Mouse (Mus musculus) c-Kit-positive CD71-positive TER-119-positive erythroid progenitor cells, embryonic 14.5 days (primary cell): ENCODE measurements around the gene Pex10.

ENCODE experiments used
- DNase-seq: peaks from one replicate; pipeline ENCODE4 v3.0.0-alpha.2; 2013; ENCODE audit warnings: low spot score

Gene Pex10

GRCm38 (mm10) chr4:155093431-155094149, 26.8 kb downstream of the Pex10 start:
- DNase-seq, result no peak

GRCm38 (mm10) chr4:155094565-155094964, 27.7 kb downstream of the Pex10 start:
- DNase-seq, result peak; percentile 46

DNA sequence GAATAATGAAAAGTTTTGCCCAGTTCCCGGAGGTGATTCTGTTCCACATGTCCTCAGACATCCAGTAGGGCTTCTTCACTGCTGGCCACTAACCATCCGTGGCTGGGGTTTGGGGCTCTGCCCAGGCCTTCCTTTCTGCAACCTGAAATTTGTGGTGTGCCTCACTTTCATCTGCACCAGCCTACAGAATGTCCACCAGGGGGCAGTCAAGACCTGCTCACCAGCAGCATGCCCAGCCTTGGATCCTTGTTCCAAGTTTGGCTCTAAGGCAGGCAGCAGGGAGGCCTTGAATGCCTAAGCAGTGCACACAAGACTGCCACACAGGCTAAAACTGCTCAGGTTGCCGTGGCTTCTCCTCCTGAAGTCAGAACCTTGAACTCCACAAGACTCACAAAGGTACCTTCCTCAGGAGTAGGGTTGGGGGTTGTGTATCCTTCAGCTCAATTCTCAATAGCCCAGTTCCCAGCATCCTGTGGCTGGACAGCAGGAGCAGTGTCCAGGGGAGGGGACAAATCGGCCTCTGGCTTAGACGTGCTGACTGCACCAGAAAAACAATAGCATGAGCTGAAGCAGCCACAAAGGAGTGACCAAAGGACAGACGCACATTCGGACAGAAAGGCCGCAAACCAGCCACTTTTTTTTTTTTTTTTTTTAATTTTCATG, 28.6 kb downstream of the Pex10 start:
- peak; percentile 76 for DNase-seq

GRCm38 (mm10) chr4:155095967-155096366, 29.2 kb downstream of the Pex10 start:
- DNase-seq, result no peak

- no peak for DNase-seq
Measured at GRCm38 (mm10) chr4:155097452-155097851, 30.6 kb downstream of the Pex10 start.

DNA sequence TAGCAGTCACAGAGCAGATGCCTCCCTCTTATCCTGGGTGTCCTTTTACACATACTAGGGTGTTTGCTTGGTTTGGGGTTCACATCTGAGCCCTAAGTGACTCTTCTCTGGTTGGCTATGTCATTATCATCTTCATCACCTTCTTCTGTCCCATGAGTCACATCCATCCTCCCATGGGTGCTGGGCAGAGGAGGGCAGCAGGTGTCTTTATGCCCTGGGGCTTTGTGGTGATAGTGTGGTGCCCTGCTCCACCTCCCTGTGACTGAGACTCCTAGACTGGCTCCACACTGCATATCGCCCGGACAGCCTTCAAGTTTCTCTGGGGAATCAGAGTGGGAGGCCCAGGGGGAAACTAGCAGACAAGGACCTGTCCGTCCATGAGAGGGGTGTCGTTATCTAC, 31.8 kb downstream of the Pex10 start:
- DNase-seq, result no peak

- no peak for DNase-seq
Measured at GRCm38 (mm10) chr4:155107886-155108285, 41.1 kb downstream of the Pex10 start.

GRCm38 (mm10) chr4:155109471-155109870, 42.7 kb downstream of the Pex10 start:
- no peak for DNase-seq

GRCm38 (mm10) chr4:155113766-155114410, 47.1 kb downstream of the Pex10 start:
- DNase-seq, result no peak

- DNase-seq, result no peak
Measured at GRCm38 (mm10) chr4:155116607-155117006, 49.8 kb downstream of the Pex10 start.

DNA sequence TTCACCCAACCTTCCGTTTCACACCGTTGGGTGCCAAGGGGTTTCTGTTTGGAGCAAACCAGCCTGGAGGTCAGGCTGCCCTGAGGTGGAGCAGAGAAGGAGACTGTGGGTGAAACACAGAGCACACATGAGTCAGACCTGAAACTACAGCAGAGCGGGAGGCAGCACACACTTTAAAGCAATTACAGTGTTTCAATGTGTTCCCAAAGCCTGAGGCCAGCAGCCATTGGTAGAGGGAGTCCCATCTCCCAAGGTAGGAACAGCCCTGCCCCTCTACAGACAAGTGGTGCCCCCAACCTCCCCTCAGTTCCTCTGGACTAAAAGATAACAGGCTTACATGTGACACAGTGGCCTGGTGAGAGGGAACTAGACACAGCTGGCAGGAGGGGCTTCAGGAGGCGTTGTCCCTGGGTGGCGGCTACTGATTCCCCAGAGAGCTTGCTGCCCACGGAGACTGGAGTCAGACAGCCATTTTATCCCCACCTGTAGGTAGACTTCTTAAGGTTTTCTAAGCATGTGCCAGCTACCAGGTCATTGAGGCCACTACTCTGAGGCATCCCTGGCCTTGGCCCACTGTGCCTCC, 50.7 kb downstream of the Pex10 start:
- peak; percentile 45 for DNase-seq

- no peak for DNase-seq
Measured at GRCm38 (mm10) chr4:155118278-155118677, 51.5 kb downstream of the Pex10 start.

GRCm38 (mm10) chr4:155120038-155120437, 53.2 kb downstream of the Pex10 start:
- DNase-seq, result no peak

DNA sequence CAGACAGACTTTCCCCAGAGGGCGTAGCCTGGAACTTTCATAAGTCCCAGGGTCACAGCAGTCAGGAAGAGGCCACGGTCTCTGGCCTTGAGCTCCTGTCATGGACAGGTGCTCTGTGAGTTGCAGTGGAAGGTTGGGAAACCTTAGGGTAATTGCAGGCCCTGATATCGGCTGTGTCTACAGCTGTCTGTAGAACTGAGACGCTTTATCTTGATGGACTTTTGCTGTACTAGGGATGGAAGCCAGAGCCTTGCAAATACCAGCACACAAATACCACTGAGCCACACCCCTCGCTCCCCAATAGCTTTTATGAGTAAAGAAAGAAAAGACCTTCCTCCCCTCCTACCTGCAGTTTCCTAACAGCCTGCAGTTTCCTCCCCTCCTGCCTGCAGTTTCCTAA, 53.8 kb downstream of the Pex10 start:
- no peak for DNase-seq

DNA sequence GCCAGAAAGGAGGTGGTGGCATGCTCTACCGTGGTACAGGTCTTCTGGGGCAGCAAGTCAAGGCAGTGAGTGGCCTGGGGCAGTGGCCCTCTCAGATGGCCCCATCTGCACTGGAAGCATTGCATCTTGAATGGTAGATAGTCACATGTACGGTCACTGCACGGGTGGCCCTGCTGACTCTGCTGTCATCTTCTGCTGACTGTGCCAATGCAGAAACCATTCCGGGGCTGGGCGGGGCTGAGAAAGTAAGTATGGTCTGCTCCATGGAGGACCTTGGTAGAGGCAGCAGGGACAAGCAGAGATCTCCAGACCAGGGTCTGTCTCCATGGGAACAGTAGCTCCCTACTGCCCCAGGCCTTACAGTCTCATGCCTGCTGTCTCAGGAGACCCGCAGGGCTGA, 54.4 kb downstream of the Pex10 start:
- no peak for DNase-seq
